In the genomic region with DNA sequence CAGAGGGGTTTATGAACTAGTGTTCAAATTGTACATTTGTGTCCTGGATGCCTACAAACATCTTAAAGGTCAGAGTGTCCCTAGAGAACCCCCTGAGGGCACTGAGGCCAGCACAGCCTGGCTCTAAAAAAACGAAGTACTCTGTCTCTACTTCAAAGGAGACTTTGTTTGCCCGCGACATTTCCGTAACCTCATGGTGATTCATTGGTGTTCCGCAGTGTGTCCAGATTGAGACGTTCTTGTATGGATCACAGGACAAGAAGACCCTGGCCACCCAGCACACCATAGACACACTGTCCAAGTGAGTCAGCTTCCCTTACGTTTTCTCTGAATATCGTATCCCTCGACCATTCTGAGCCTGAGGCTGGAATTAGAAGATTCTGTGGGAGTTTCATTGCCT, we compare ENCODE assay signal across 28 mouse cellular contexts. TPM values are rescaled to one million over a fixed set of nuclear protein-coding genes. Genes with fewer than 3 reads are reported as not detected.
"Had no signal": no experiment of that assay in that cellular context is flagged by ENCODE, and none has a peak within 500 bp of the region (broad histone marks: within the 10 kb centered on the region; RNA-seq: fewer than 3 reads in every experiment).

No protein-coding gene starts in this region.

- H3K27ac ChIP-seq: gastrocnemius, adult 2 months; heart, embryonic 10.5 days; hindbrain, embryonic 10.5 days; hindbrain, embryonic 14.5 days; intestine, embryonic 15.5 days; kidney, embryonic 15.5 days; kidney, postnatal 0 days; limb, embryonic 10.5 days; limb, embryonic 12.5 days; liver, embryonic 13.5 days; liver, embryonic 15.5 days had no signal

- H3K36me3 ChIP-seq: intestine, embryonic 15.5 days; liver, embryonic 13.5 days; liver, embryonic 15.5 days had no signal

- DNase-seq: gastrocnemius, adult 2 months; gastrocnemius, postnatal 10 days; gastrocnemius, postnatal 25 days; heart, adult 18-20 months; heart, postnatal 10 days; heart, postnatal 4 days; kidney, adult 2 months; kidney, adult 9 months; kidney, postnatal 14 days; kidney, postnatal 36 days; layer of hippocampus, adult 9-11 months; layer of hippocampus, postnatal 36 days; liver; liver, embryonic 13.5 days had no signal

- H3K9me3 ChIP-seq: heart, embryonic 10.5 days; hindbrain, embryonic 10.5 days; intestine, embryonic 15.5 days; kidney, embryonic 15.5 days; limb, embryonic 10.5 days; liver, embryonic 13.5 days; liver, embryonic 15.5 days had no signal

- H3K4me3 ChIP-seq: gastrocnemius, adult 2 months; heart, embryonic 10.5 days; heart, embryonic 12.5 days; hindbrain, embryonic 10.5 days; intestine, embryonic 15.5 days; kidney, embryonic 15.5 days; limb, embryonic 10.5 days; limb, embryonic 12.5 days; liver, embryonic 13.5 days; liver, embryonic 15.5 days had no signal

- H3K4me2 ChIP-seq: heart, embryonic 12.5 days; hindbrain, embryonic 14.5 days; intestine, embryonic 15.5 days; kidney, embryonic 15.5 days; limb, embryonic 12.5 days; liver, embryonic 11.5 days; liver, embryonic 13.5 days; liver, embryonic 15.5 days had no signal

- H3K4me1 ChIP-seq: intestine, embryonic 15.5 days; limb, embryonic 10.5 days; liver, embryonic 13.5 days; liver, embryonic 15.5 days had no signal

- ATAC-seq: hindbrain, embryonic 16.5 days; inflammation-experienced regulatory T-cells, adult 6 months; intestine, embryonic 15.5 days; intestine, postnatal 0 days had no signal

- H3K9ac ChIP-seq: heart, embryonic 12.5 days; hindbrain, embryonic 14.5 days; intestine, embryonic 15.5 days; kidney, embryonic 15.5 days; limb, embryonic 12.5 days; liver, embryonic 13.5 days; liver, embryonic 15.5 days had no signal

- H3K27me3 ChIP-seq: heart, embryonic 12.5 days; intestine, embryonic 15.5 days; kidney, embryonic 15.5 days; limb, embryonic 12.5 days; liver, embryonic 13.5 days; liver, embryonic 15.5 days had no signal

RNA-seq across cellular contexts. Expression of gene Synm, which starts 34.5 kb away (rescaled TPM):
- polyA plus RNA-seq: inflammation-experienced regulatory T-cells, adult 6 months had no signal
